Mouse (Mus musculus): Measurements from ENCODE around the gene Efcab8.

DNA sequence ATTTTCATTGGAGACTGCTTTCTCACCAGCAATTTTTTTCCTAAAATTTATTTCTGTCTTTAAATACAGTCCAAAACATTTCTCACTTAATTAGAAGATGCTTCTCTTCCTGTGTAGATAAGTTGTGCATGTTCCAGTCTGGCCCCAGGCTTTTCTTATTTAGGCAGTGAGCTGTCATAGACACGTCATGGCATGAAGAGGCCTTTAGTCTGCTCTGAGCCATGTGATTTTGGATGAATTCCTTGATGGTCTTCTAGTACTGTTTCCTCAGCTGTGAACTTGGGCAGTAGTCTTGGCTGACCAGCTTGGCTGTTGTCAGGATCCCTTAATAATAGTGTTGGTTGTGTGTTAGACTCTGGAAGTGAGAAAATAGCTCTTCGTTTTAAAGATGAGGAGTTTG, 29.4 kb upstream of the Efcab8 start:
- TF ChIP-seq TAL1 (IDR thresholded peaks at IDR 0.05; ENCODE audit: low read length) (no peak), GATA1 (IDR thresholded peaks at IDR 0.05; ENCODE audit: low read length) (no peak)

Measured in erythroblast, embryonic 14.5 days (primary cell).